Mouse (Mus musculus): ENCODE data around the gene Pagr1a.

- TF ChIP-seq POLR2A (IDR thresholded peaks at IDR 0.05; ENCODE audit: insufficient read length, low read depth): no peak
- no peak for TF ChIP-seq MYOG (IDR thresholded peaks at IDR 0.05; ENCODE audit: control insufficient read depth in 1 of 3, insufficient read depth in 1 of 3, insufficient read length in 2 of 3, low read depth in 2 of 3)
- no peak for TF ChIP-seq USF1 (IDR thresholded peaks at IDR 0.05; ENCODE audit: low read depth)
- TF ChIP-seq REST (IDR thresholded peaks at IDR 0.05; ENCODE audit: insufficient read depth, insufficient read length): no peak
- no peak for TF ChIP-seq MAX (IDR thresholded peaks at IDR 0.05; ENCODE audit: low read depth)
- TF ChIP-seq TCF12 (IDR thresholded peaks at IDR 0.05; ENCODE audit: insufficient read depth, poor library complexity, severe bottlenecking): no peak
- no peak for TF ChIP-seq CEBPB (IDR thresholded peaks at IDR 0.05; ENCODE audit: insufficient read depth, poor library complexity, severe bottlenecking)
- TF ChIP-seq TCF3 (IDR thresholded peaks at IDR 0.05; ENCODE audit: insufficient read length, low read depth): no peak
- TF ChIP-seq E2F4 (IDR thresholded peaks at IDR 0.05; ENCODE audit: insufficient read depth): no peak
- TF ChIP-seq MYOD1 (IDR thresholded peaks at IDR 0.05; ENCODE audit: control insufficient read depth in 1 of 3, insufficient read length in 2 of 3, low read depth in 2 of 3): no peak
- no peak for TF ChIP-seq POLR2AphosphoS2 (IDR thresholded peaks at IDR 0.05; ENCODE audit: insufficient read length, low read depth)
- TF ChIP-seq SRF (IDR thresholded peaks at IDR 0.05; ENCODE audit: control insufficient read depth, insufficient read length, low read depth): no peak
These were observed 35.6 kb downstream of the Pagr1a start for GRCm38 (mm10) chr7:126981601-126982000.

Measured in myocyte (in vitro differentiated cells).